8 mouse cellular contexts compared by ENCODE assay signal in genomic region chr8:117697248-117697647, GRCm38 (mm10). TPM values are rescaled to one million over a fixed set of nuclear protein-coding genes. Genes with fewer than 3 reads are reported as not detected.
A peak's percentile ranks its signal among the peaks of the same experiment; 100 is the strongest.
DNase-seq lines count a peak whose midpoint lies in the region; ATAC-seq lines count a peak whose summit lies in the region.

No protein-coding gene starts in this region.

- no peak overlapping the region for H3K4me2 ChIP-seq in midbrain, embryonic 14.5 days (ENCODE audit: low read length)
- H3K4me2 ChIP-seq in midbrain, embryonic 16.5 days (ENCODE audit: low read length) = no peak overlapping the region
- H3K4me2 ChIP-seq in forebrain, embryonic 11.5 days (ENCODE audit: low read depth, low read length, severe bottlenecking) = no peak overlapping the region

- 39% methylated on average over 5 of the region's 5 CpGs for WGBS in midbrain, embryonic 14.5 days
- 47% methylated on average over 5 of the region's 5 CpGs for WGBS in midbrain, embryonic 16.5 days
- 45% methylated on average over 5 of the region's 5 CpGs for WGBS in forebrain, embryonic 11.5 days

- peak; percentile 52 for DNase-seq in gastrocnemius, postnatal 10 days
- DNase-seq in gastrocnemius, adult 8-10 months (ENCODE audit: low spot score in 2 of 2) = no peak
- DNase-seq in midbrain, embryonic 14.5 days = peak; percentile 39
- peak; percentile 28 for DNase-seq in adrenal gland, postnatal 25 days
- DNase-seq in kidney, postnatal 25 days = peak; percentile 43 to 55
- peak; percentile 80 for DNase-seq in testis, postnatal 10 days (ENCODE audit: low spot score)
- no peak for DNase-seq in forebrain, embryonic 11.5 days (ENCODE audit: low spot score)

- H3K4me3 ChIP-seq in midbrain, embryonic 14.5 days (replicated peaks; ENCODE audit: low read depth, low read length) = no peak overlapping the region
- H3K4me3 ChIP-seq in midbrain, embryonic 16.5 days (ENCODE audit: low read depth, low read length) = no peak overlapping the region
- no peak overlapping the region for H3K4me3 ChIP-seq in forebrain, embryonic 11.5 days (ENCODE audit: low read depth, low read length)

- no peaks in the 10 kb centered on the region for H3K4me1 ChIP-seq in midbrain, embryonic 14.5 days (ENCODE audit: control insufficient read depth, insufficient read depth, low read length)
- no peaks in the 10 kb centered on the region for H3K4me1 ChIP-seq in midbrain, embryonic 16.5 days (ENCODE audit: control insufficient read depth, insufficient read depth, low read length)
- H3K4me1 ChIP-seq in forebrain, embryonic 11.5 days (replicated peaks; ENCODE audit: control insufficient read depth, insufficient read depth, low read length) = no peaks in the 10 kb centered on the region; the same call in 1 of the 2 replicates

- no peaks in the 10 kb centered on the region for H3K36me3 ChIP-seq in midbrain, embryonic 14.5 days (ENCODE audit: control insufficient read depth, insufficient read depth, low read length)
- H3K36me3 ChIP-seq in midbrain, embryonic 16.5 days (ENCODE audit: control insufficient read depth, insufficient read depth, low read length) = no peaks in the 10 kb centered on the region
- no peaks in the 10 kb centered on the region for H3K36me3 ChIP-seq in forebrain, embryonic 11.5 days (ENCODE audit: control insufficient read depth, insufficient read depth, low read length)

- no peak overlapping the region for H3K9ac ChIP-seq in midbrain, embryonic 14.5 days (replicated peaks; ENCODE audit: low read length)
- H3K9ac ChIP-seq in midbrain, embryonic 16.5 days (ENCODE audit: low read depth, low read length) = no peak overlapping the region
- H3K9ac ChIP-seq in forebrain, embryonic 11.5 days (ENCODE audit: low read length) = no peak overlapping the region

- H3K27me3 ChIP-seq in midbrain, embryonic 14.5 days (ENCODE audit: control insufficient read depth, insufficient read depth, low read length) = no peaks in the 10 kb centered on the region
- H3K27me3 ChIP-seq in midbrain, embryonic 16.5 days (ENCODE audit: control insufficient read depth, insufficient read depth, low read depth, low read length) = no peaks in the 10 kb centered on the region
- no peaks in the 10 kb centered on the region for H3K27me3 ChIP-seq in forebrain, embryonic 11.5 days (ENCODE audit: control insufficient read depth, insufficient read depth, low read length)

- no peak for ATAC-seq in midbrain, embryonic 14.5 days (ENCODE audit: low FRiP score, low TSS enrichment)
- ATAC-seq in midbrain, embryonic 16.5 days = no peak
- no peak for ATAC-seq in forebrain, embryonic 11.5 days (replicated peaks; ENCODE audit: low FRiP score)

- no peaks in the 10 kb centered on the region for H3K9me3 ChIP-seq in midbrain, embryonic 14.5 days (ENCODE audit: control insufficient read depth, low read length)
- no peaks in the 10 kb centered on the region; the same call in 1 of the 2 replicates for H3K9me3 ChIP-seq in midbrain, embryonic 16.5 days (replicated peaks; ENCODE audit: control insufficient read depth, low read length, poor library complexity, severe bottlenecking)
- H3K9me3 ChIP-seq in forebrain, embryonic 11.5 days (ENCODE audit: control insufficient read depth, low read length) = no peaks in the 10 kb centered on the region

- no peak overlapping the region for H3K27ac ChIP-seq in midbrain, embryonic 14.5 days (replicated peaks; ENCODE audit: low read depth, low read length)
- no peak overlapping the region for H3K27ac ChIP-seq in midbrain, embryonic 16.5 days (ENCODE audit: low read length)
- H3K27ac ChIP-seq in forebrain, embryonic 11.5 days (ENCODE audit: low read depth, low read length) = no peak overlapping the region

RNA-seq across cellular contexts. Expression of gene Hsd17b2, which starts 4.5 kb away (rescaled TPM):
- total RNA-seq in gastrocnemius, postnatal 10 days (2021) = under 1 TPM in 1 of 2 experiments, not detected in 1; 0.20 TPM
- not detected for total RNA-seq in gastrocnemius, adult 8-10 months (2022)
- polyA plus RNA-seq in midbrain, embryonic 14.5 days (2014; fragmentation: Nextera tagmentation; extraction: Ambion mirVana) = not detected in 2 replicates
- 0.21 and 0.29 TPM in 2 replicates for polyA plus RNA-seq in midbrain, embryonic 16.5 days (2015; fragmentation: Nextera tagmentation; extraction: Ambion mirVana)
- total RNA-seq in adrenal gland, postnatal 25 days (2021) = 1.7 TPM in 1 of 2 replicates, not detected in the other
- polyA plus RNA-seq in forebrain, embryonic 11.5 days (2014; fragmentation: Nextera tagmentation; extraction: Ambion mirVana) = not detected in 2 replicates

RNA-seq across cellular contexts. Expression of gene Sdr42e1, which starts 23.8 kb away (rescaled TPM):
- under 1 TPM; 0.41 to 0.52 TPM for total RNA-seq in gastrocnemius, postnatal 10 days (2021)
- under 1 TPM; 0.13 to 0.31 (median 0.27) TPM for total RNA-seq in gastrocnemius, adult 8-10 months (2022)
- polyA plus RNA-seq in midbrain, embryonic 14.5 days (2014; fragmentation: Nextera tagmentation; extraction: Ambion mirVana) = 1.4 and 1.8 TPM in 2 replicates
- polyA plus RNA-seq in midbrain, embryonic 16.5 days (2015; fragmentation: Nextera tagmentation; extraction: Ambion mirVana) = 2.8 and 4.0 TPM in 2 replicates
- 1.7 and 2.2 TPM in 2 replicates for total RNA-seq in adrenal gland, postnatal 25 days (2021)
- 0.27 TPM in 1 of 2 replicates, not detected in the other for polyA plus RNA-seq in forebrain, embryonic 11.5 days (2014; fragmentation: Nextera tagmentation; extraction: Ambion mirVana)

Comparison
In these comparisons a context has a peak if more than half of its experiments do, and no peak if none do; other contexts are left out.
1. DNase-seq: peak in gastrocnemius, postnatal 10 days (single experiment), midbrain, embryonic 14.5 days (single experiment), adrenal gland, postnatal 25 days (single experiment), kidney, postnatal 25 days (2 of 2) and testis, postnatal 10 days (single experiment); none in gastrocnemius, adult 8-10 months (0 of 2) and forebrain, embryonic 11.5 days (single experiment).